Mouse (Mus musculus) central nervous system, embryonic 18 days (tissue): ENCODE data around the gene Slc44a1. TPM values are rescaled to one million over a fixed set of nuclear protein-coding genes. Genes with fewer than 3 reads are reported as not detected.

ENCODE experiments used
- polyA plus RNA-seq: library from polyadenylated mRNA; depleted of rRNA; stranded (reverse); fragments of >200 nt; gene quantifications from 2 replicates; pipeline ENCODE4 v1.2.3, GENCODE M21; 2012; rRNA removed

The Slc44a1 gene
- 13.5 and 14.6 TPM in 2 replicates for polyA plus RNA-seq

GRCm38 (mm10) chr4:53440010-53440815 is at the start of gene Slc44a1:
Slc44a1 (plus strand) TSS chr4:53440413.

GRCm38 (mm10) chr4:53631316-53632010 is 191.2 kb downstream of the Slc44a1 start, which contains the start of gene Fsd1l:
Fsd1l (plus strand) TSS chr4:53631471.

Other genes with a start within 250 kb of the Slc44a1 start
- 25.7 and 27.1 TPM in 2 replicates for gene Fsd1l, start 191.1 kb downstream of the Slc44a1 start, polyA plus RNA-seq